Mouse (Mus musculus) brain, embryonic 14.5 days (tissue): ENCODE data around the gene Mat2b. TPM values are rescaled to one million over a fixed set of nuclear protein-coding genes. Genes with fewer than 3 reads are reported as not detected.
"Not testable (repeated sequence)": the region's sequence is repeated elsewhere in the genome, so short reads cannot be mapped to it uniquely, and the experiment has no call there.

Experiments
- DNase-seq: peaks from one replicate; pipeline ENCODE4 v3.0.0-alpha.2; 2011; ENCODE audit warnings: low read depth
- CTCF ChIP-seq: fragments of 200-500 bp; IDR thresholded peaks from 2 replicates; pipeline ENCODE4 v1.5.1; 2012; ENCODE audit warnings: inconsistent platforms, mild to moderate bottlenecking, moderate library complexity, borderline replicate concordance; ENCODE audit not compliant: insufficient read depth, insufficient read length; ENCODE audit errors: extremely low read depth
- POLR2A ChIP-seq: fragments of 200-500 bp; IDR thresholded peaks from 2 replicates; pipeline ENCODE4 v1.6.1; 2012; ENCODE audit warnings: mild to moderate bottlenecking, inconsistent platforms, borderline replicate concordance; ENCODE audit not compliant: poor library complexity, insufficient read depth, insufficient read length, severe bottlenecking; ENCODE audit errors: extremely low read depth
- polyA plus RNA-seq: library from polyadenylated mRNA; depleted of rRNA; stranded (reverse); fragments of >200 nt; gene quantifications from 2 replicates; pipeline ENCODE4 v1.2.3, GENCODE M21; 2012; rRNA removed

The Mat2b gene
- polyA plus RNA-seq, result 46.0 and 52.1 TPM in 2 replicates

DNA sequence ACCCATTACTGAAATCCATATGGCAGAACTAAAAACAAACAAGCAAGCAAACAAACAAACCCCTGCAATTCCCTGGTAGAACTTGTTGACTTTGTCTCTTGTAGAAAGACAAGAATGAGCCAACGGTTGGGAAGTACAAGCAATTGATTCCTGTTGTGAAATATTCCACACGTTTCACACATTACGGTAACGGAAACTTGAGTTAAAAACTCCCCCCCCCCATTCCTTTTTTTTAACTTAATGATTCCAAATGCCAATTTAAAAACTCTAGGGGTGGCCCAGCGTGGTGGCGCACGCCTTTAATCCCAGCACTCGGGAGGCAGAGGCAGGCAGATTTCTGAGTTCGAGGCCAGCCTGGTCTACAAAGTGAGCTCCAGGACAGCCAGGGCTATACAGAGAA lies at the start of gene Mat2b:
Gene Mat2b (minus strand): TSS at position 101 of the 400 bp plus-strand sequence.
- TF ChIP-seq CTCF (no peak), POLR2A (no peak)

DNA sequence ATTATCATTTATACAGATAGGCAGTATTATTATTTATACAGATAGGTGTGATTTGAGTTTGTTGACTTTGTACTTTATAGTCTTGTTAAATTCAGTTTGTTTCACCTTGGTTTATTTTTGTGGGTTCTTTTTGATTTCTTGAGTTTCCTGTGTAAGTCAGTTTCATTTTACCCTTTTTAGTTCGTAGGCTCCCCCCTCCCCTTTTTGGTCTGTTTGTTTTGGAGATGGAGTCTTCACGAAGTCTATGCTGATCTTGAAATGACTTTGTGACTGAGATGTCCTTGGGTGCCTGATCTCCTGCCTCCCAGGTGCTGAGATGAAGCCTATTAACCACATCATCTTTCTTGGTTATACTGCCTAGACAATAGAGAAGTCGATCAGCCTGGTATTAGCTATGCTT lies 49.3 kb upstream of the Mat2b start:
- TF ChIP-seq CTCF (no peak), POLR2A (no peak)
- DNase-seq, result no peak

More for the DNA sequence above, at the start of gene Mat2b:
- no peak for DNase-seq

DNA sequence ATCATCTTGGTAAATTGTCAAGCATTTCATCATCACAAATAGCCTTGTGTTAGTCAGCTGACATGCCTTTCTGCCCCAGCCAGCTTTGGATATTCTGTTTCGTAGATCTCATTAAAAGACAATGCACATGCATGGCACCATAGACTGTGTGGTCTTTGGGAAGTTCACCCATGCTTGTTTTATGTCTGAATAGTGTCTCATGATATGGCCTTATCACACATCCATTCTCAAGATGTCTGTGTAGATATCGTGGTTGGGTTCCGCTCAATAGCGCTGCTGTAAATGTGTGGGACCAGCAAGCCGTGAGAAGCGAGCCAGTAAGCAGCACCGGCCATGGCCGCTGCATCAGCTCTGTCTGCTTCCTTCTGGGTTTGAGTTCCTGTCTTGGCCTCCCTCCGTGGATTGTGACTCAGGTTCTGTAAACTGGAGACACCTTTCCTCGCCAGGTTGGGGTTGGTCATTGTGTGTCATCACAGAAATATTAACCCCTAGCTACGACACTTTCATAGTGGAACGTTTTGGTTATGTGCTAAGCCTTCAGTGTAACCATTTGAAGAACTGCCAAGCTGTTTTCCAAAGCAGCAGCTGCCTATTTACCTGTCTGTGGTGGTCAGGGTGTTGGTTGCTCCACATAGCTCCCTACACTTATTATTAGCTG lies 46.7 kb upstream of the Mat2b start:
- DNase-seq, result no peak
- no peak for TF ChIP-seq CTCF

DNA sequence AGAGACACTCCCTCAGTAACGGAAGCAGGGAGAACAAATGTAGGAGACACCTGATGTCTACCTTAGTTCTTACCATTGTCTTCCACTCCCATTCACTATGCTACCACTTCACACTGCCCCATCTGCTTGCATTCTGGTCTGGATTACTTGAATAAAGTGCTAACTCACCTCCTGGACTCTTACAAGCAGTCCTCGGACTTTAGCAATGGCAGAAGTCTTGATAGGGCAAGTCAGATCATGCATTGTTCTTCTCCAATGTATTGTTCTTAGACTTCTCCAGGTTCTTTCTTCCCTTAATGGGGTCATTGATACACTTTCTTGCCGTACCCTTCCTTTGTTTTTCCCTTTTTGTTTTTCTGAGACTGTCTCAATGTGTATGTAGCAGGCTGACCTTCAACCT lies 42.4 kb upstream of the Mat2b start:
- no peak for TF ChIP-seq POLR2A
- no peak for TF ChIP-seq CTCF
- DNase-seq, result no peak

DNA sequence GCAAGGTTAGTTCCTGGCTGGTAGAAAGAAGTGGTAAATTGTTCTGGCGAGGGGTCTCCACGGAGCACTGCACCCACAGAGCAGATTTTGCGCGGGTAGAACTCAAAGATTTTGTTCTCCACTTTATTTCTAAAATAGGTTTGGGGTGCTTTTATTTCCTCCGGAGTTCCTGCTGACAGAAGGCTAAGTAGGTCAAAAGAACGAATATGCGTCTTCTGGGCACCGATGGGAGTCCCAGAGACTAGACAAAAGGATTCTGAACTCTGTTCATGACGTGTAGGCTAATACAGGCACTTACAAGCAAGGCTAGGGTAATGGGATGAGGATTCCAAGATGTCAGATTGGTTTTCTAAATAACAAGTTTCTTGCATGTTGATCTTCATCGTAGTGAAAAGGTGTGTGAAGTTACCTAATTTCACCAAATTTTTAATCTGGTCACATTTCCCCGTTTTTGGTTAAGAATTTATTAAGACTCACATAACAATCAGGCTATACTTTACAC lies 39.3 kb upstream of the Mat2b start:
- DNase-seq, result peak; percentile 30

DNA sequence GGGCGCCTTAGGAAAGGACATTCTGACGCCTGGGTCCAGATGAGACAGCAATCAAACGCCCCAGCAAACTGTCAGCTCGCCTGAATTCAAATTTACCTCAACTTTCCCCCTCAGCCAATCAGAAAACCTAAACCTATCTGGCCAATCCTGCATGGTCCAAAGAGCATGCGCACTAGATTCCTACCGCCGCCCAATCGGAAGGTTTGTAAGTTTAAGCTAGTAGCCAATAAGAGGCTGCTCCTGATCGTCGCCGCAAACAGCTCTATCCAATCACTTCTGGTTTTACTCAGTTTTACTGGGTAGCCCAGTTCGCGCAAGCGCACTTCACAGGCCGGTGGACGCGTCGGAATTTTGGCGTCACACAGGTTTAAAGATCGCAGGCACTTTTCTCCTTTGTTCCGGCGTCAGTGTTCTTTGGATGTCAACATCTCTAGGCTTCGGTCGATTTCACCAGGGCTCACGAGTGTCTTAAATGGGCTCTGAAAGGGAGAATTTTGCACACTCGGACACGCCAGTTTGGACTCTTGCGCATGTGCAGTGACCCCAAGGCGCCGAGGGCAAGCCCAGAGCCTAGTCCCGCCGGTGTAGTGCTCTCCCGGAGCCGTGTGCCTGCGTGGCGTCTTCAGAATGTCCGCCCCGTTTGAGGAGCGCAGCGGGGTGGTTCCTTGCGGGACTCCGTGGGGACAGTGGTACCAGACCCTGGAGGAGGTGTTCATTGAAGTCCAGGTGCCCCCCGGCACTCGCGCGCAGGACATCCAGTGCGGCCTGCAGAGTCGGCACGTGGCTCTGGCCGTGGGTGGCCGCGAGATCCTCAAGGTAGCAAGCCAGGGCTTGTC lies 38.6 kb upstream of the Mat2b start, which contains the start of the genes Hmmr and Nudcd2:
Gene Hmmr (minus strand): TSS at position 84 of the 836 bp plus-strand sequence.
Gene Nudcd2 (plus strand): TSS at position 329 of the 836 bp plus-strand sequence.
- peak; percentile 99 for DNase-seq
- TF ChIP-seq POLR2A (peak; percentile 16; the same call in 1 of the 2 replicates), CTCF (no peak)

More for the DNA sequence above, 39.3 kb upstream of the Mat2b start:
- TF ChIP-seq POLR2A, result no peak
- no peak for TF ChIP-seq CTCF

DNA sequence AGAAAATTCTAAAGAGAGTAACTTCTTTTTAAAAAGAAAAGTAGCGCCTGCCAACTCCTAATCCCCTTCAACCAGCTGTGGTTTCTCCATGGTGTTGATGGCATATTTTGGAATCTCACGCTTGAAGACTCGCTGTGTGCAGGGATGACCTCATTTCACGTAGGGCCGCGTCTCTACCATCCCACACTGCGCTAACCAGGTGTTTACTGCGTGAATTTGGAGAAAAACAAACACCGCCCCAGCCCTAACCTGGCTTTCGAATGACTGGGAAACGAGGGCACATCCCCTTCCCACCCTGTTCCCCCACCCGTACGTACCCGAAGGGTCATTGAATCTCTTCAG lies 38.0 kb upstream of the Mat2b start:
- TF ChIP-seq POLR2A, result no peak
- TF ChIP-seq CTCF, result no peak
- DNase-seq, result no peak

DNA sequence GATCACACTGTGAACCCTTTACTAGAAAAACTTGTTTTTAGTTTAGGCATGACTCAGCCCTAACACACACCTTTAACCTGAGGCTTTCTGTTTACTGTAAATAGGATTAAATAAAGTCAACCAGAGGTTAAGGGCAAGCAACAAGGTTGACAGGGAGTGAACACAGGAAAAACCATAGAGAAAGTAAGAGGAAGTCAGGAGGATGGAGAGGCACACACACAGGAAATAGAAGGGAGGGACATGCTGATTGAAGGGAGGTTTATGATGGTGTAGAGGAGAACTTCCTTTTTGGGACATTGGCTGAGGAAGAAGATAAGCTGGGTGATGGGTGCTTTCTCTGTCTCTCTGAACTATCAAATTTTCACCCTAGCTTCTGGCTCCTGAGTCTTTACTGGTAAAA lies 23.3 kb upstream of the Mat2b start:
- TF ChIP-seq POLR2A, result no peak
- TF ChIP-seq CTCF, result no peak

DNA sequence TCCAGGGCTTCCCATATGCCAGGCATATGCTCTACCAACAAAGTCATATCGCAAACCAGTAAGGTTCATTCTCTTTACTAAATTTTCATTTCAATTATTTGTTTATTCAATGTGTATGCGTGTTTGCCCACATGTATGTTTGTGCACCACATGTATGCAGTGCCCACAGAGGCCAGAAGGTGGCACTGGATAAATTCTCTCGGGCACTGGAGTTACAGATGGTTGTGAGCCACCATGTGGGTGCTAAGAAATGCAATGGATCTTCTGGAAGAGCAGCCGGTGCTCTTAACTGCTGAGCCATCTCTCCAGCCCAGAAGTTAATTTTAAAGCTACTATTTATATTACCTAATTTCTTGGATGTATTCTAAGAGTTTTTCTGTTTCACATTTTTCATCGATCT lies 20.5 kb upstream of the Mat2b start:
- TF ChIP-seq POLR2A (no peak), CTCF (peak; percentile 7; the same call in 1 of the 2 replicates)
- DNase-seq, result no peak

More for the DNA sequence above, 23.3 kb upstream of the Mat2b start:
- DNase-seq, result no peak

DNA sequence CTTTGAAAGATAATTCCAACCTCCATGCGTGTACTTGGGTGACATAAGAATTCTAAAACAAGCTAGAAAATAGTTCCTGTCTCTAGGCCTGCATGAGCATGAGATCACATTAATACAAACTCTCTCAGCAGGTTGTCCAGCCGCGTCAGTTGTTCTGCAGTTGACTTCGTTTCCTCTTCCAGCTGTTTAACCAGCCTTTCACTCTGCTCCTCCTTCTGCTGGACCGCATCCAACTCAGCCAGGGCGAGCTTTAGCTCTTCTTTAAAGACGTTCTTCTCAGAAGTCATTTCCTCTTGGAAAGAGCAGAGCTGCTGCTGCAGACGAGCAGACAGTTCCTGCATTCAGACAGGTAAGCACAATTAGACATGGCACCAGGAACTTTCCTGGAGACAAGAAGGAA lies 18.9 kb upstream of the Mat2b start:
- TF ChIP-seq POLR2A (no peak), CTCF (no peak)
- DNase-seq, result peak; percentile 14

DNA sequence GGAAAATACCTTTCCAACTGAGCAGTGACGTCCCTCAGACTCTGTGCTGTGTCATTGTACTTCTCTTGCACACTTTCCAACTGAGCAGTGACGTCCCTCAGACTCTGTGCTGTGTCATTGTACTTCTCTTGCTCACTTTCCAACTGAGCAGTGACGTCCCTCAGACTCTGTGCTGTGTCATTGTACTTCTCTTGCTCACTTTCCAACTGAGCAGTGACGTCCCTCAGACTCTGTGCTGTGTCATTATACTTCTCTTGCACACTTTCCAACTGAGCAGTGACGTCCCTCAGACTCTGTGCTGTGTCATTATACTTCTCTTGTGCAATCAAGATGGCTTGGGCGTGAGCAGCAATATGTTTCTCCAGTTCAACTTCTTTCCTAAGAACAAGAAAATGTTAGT lies 14.9 kb upstream of the Mat2b start:
- DNase-seq, result not testable (repeated sequence)
